Mouse (Mus musculus) brain, adult 2 months (tissue): ENCODE results near the gene Gapdh.
"Not testable (repeated sequence)": the region's sequence is repeated elsewhere in the genome, so short reads cannot be mapped to it uniquely, and the experiment has no call there.

Source experiments
- DNase-seq: peaks from one replicate; pipeline ENCODE4 v3.0.0; 2011; ENCODE audit warnings: low read depth, low spot score

Gapdh gene

DNA sequence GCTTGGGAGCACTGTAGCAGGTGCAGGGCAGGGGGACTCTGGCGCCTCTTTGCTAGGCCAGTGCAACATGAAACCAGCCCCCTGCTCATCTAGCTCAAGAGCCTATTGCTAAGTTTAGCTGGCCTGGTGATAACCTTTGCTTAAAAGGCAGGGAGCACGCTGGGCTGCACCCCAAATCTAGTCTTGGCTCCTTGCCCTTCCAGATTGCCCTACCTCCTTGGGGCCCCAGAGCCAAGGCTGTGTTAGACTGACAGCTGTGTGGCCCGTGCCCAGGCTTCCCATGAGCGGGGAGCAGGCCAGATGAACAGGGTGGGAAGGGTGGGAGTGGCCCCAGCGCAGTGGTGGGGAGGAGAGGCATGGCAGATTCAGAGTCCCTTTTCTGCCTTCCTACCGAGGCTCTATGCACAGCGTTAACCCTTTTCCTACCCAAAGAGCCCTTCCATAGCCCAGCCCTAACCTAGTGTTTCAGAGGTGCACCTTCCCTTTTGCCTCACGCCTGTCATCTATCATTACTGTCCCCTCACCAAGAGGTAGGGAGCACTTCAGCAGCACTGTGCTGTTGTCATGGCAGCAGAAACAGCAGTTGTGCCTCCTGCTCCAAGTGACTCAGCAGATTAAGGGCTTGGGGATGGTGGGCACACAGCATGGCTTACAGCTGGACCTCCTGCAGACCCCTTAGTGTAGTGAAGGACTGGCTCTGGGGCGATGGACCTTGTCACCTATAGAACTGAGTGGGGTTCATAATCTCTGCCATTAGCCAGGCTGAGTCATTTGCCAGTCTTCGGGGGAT, 789 bp upstream of the Gapdh start:
- DNase-seq = peak; percentile 81

DNA sequence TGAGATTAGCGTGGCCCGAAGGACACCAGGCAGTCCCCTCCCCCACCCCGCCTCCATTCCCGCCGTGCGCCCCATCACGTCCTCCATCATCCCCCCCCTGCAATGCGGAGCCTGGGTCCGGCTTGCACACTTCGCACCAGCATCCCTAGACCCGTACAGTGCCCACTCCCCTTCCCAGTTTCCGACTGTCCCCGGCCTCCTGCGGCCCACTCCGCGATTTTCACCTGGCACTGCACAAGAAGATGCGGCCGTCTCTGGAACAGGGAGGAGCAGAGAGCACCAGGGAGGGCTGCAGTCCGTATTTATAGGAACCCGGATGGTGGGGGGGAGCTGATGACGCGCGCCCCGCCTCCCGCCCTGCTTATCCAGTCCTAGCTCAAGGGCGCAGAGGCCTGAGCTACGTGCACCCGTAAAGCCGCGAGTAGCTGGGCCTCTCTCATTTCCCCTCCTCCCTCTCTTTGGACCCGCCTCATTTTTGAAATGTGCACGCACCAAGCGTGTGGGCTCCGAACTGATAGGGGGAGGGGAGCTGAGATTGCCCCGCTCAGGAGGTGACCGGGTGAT, 857 bp downstream of the Gapdh start:
- peak; percentile 99 for DNase-seq

DNA sequence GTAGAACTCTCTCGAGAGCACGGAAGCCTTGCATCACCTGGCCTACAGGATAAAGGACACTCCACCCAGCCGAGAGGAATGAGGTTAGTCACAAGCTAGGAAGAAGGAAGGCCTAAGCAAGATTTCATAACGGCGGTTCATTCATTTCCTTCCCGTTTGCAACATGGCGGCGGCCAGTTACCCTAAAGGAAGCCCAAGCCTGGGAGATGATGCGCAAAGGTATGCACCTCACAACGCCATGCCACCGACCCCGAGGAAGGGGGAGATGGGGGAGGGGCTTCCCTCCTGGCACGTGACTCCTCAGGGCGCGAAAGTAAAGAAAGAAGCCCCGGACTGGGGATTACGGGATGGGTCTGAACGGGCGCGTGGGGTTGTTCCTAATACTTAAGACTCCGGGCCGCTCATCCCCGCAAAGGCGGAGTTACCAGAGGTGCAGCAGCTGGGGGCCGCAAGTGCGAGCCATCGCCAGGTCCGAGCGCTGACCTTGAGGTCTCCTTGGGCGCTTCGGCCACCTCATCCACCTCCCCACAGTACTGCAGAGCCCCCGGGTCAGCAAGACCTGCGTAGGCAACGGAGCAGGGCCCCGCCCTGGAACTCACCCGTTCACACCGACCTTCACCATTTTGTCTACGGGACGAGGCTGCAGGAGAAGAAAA, 1.5 kb downstream of the Gapdh start:
- DNase-seq = peak; percentile 59

DNA sequence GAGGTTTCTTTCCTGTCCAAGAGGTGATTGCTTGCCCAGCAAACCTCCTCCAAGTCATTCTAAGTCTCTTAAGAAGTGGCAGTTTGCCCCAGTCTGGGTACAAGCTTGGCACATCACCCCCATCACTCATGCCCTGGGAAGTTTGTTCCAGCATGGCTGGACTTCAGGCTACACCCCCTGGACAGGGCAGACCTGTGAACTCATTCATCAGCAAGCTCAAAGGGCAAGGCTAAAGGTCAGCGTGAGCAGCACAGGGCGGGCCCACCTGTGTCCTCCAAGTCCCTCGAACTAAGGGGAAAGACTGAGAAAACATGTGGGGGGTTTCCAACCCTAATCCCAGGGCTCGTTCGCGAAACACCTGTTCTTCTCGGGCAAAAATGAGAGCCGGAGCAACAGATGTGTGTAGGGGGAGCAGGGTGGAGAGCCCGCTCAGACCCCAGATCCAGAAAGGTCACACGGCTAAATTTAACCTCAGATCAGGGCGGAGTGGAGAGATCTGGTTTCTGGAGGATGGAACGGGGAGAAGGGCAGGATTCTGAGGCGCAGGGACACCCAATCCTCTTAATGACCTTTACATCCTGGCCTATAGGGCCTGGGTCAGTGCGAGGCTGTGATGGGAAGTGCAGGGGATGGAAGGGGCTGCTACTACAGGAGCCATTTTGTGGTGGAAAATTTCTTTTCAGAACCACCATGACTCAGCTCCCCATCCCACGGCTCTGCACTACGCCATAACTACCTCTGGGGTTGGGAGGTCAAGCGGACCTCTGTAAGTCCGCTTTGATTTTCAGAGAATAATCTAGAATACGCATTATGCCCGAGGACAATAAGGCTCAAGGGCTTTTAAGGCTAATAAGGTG, 2.2 kb downstream of the Gapdh start:
- peak; percentile 57 for DNase-seq

DNA sequence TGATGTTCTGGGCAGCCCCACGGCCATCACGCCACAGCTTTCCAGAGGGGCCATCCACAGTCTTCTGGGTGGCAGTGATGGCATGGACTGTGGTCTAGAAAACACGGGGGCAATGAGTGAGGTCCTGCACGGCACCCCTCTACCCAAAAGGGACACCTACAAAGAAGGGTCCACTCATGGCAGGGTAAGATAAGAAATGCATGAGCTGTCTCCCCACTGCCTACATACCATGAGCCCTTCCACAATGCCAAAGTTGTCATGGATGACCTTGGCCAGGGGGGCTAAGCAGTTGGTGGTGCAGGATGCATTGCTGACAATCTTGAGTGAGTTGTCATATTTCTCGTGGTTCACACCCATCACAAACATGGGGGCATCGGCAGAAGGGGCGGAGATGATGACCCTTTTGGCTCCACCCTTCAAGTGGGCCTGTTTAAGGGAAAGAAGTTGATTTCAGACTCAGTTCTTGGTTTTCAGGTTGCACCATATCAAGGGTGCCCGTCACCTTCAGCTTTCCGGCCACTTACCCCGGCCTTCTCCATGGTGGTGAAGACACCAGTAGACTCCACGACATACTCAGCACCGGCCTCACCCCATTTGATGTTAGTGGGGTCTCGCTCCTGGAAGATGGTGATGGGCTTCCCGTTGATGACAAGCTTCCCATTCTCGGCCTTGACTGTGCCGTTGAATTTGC, 3.5 kb downstream of the Gapdh start:
- not testable (repeated sequence) for DNase-seq

DNA sequence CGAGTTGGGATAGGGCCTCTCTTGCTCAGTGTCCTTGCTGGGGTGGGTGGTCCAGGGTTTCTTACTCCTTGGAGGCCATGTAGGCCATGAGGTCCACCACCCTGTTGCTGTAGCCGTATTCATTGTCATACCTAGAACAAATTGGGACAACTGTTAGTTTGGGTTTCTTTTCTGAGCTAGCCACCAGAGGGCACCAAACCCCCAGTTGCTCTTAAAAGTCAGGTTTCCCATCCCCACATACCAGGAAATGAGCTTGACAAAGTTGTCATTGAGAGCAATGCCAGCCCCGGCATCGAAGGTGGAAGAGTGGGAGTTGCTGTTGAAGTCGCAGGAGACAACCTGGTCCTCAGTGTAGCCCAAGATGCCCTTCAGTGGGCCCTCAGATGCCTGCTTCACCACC, 4.3 kb downstream of the Gapdh start:
- peak; percentile 87 for DNase-seq

DNA sequence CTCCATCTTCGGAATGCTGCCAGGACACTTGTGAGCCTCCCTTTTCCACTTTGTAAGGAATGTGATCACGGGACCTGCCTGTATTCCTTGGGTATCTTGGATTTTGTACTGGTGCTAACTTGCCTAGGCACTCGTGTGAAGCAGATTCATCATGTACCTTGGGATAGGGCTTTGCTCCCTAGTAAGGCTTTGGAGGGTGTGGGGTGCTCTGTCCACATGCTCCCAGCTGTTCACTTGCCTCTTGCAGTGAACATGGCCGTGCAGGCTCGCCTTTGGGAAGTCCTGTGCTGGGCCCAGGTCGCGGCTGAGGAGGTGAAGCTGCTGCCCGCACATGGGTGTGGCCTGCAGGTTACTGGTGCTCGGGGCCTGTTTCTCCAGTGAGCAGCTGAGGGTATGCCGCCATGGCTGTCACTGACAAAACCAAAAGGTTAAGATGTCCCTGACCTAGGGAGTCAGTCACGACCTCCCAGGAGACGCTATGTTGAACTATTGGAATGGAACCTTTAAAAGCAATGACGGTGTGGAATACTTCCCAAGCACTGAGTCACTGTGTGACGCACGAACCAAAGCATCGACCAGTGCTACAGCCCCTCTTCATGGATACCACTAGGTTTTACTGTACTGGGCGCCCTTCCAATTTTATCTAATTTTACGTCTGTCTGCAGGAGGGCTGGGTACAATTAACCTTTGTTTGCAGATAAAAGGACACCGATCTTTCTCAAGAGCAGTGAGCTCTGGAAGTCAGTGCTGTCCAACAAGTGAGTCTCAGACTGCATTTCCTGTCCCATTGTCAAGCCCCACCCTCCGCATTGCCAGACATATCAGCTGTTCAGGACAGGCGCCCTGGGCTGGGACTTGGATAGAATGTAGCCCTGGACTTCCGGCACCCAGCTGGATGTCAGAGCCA, 5.2 kb downstream of the Gapdh start:
- peak; percentile 74 for DNase-seq

DNA sequence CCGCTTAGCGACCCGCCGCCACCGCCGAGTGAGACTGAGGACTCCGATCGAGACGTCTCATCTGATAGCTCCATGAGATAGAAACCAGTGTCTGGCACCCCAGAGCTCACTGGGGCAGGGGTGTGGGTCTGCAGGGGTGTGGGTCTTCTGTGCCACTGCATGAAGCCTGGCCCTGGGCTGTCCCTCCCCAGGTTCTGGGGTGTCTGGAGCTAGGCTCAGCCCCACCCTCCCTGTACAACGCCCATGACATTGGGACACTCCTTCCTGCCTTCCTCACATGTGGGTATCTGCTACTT, 5.8 kb downstream of the Gapdh start:
- DNase-seq = no peak

DNA sequence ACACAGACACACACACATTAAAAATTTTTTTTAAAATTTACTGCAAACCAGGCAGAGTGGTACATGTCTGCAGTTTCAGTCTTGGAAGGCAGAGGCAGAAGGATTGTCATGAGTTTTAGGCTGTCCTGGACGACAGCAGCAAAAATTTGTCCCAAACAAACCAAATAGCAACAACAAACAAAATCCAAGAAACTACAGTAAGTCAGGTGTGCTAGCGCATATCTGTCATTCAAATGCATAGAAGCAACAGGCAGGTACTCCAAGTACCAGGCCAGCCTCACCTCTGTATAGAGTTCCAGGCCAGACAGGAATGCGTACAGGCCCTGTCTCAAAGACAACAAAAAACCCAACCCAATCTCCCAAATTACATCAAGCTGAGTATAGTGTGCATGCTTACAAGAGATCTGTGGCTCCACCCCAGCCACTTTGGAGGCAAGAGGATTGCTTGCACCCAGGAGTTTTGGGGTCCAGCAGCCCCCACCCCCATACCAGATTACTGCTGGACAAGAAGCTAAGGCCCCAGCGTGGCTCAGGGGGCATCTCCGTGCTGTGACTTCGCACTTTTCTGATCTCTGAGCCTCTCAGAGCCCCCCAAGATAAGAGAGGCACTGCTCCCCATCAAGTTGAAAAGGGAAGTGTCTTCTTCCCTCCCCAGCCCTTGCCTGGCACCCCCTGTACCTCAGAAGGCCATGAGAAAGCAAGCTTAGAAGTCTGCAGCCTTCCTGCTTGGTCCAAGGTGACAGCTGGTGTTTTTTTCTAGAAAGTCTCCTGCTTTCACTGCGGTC, 6.3 kb downstream of the Gapdh start:
- no peak for DNase-seq

DNA sequence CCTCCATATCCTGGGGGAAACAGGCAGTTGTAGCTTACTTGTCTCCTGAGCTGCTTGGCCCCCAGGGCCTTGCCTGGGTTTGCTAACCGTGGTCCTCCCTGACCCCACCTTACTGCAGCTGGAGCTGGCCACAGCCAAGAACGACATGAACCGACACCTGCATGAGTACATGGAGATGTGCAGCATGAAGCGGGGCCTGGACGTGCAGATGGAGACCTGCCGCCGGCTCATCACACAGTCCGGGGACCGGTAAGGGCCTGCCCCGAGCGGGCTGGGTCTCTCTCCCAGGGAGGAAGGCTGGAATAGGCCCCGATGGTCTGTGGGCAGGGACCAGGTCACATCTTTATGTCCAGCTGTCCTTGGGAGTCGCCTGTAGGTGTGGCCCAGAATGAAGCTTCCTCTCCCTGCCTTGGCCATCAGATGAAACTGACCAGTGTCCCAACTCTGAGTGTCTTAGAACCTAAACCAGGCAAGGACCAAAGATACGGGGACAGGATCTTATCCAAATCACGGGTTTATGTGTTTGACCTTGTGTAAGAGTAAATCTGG, 7.2 kb downstream of the Gapdh start:
- DNase-seq = no peak

DNA sequence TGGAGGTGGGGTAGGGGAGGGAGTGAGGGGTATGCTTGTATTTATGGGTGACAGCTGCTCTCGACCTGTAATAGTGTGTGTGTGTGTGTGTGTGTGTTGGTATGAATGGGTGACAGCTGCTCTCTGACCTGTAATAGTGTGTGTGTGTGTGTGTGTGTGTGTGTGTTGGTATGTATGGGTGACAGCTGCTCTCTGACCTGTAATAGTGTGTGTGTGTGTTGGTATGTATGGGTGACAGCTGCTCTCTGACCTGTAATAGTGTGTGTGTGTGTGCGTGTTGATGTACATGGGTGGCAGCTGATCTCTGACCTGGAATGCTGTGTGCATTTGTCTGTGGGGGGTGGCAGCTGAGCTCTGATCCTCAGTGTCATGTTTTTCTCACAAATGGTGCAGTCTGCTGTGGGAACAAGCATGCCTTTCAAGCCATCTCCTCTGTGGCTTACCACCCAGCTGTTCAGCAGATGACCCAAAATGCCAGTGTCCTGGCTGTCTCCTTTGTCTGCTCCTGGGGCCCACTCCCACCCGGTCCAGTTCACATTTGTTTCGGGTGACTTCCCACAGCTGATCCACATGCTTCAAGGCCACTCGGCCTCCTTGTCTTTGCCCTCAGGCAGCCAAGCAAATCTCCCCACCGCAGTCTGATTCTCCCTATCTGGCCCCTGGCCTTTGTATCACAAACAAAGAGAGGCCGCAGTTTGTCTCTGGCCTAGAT, 9.2 kb downstream of the Gapdh start:
- peak; percentile 82 for DNase-seq

DNA sequence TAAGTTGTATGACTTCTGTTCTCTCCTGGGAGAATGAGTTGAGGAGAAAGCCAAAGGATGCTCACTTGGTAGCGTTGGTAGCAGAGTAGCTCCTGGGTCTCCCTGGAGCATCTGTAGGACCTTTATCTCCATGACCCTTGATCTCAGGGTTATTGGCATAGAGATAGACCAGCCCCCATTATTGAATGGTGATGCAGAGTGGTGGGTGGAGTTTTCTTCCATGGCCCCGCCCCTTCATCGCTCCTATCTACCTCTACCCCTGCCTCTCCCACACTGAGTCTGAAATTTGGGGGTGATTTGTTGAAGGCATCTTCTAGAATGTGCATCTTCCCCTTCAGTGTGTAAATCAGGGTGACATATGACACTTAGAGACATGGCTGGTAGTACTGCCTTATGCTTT, 9.8 kb downstream of the Gapdh start:
- DNase-seq = no peak

DNA sequence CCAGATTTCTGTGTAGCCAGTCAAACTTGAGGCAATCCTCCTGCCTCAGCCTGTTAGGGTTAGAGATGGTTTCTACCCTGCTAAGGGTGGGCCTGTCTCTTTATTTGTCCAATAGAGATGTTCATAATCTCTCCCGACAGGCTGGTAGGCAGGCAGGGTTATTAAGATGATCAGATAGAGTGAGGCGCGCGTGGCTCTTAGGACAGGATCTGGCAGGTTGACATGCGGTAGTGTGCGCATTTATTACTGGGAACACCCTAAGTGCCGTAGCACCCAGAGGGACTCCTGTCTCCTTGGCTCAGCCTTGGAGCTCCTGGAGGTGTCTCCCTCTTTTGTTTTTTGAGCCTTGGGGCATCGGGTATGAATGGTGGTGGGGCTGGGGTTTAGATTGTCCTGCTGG, 11.0 kb downstream of the Gapdh start:
- DNase-seq = no peak

DNA sequence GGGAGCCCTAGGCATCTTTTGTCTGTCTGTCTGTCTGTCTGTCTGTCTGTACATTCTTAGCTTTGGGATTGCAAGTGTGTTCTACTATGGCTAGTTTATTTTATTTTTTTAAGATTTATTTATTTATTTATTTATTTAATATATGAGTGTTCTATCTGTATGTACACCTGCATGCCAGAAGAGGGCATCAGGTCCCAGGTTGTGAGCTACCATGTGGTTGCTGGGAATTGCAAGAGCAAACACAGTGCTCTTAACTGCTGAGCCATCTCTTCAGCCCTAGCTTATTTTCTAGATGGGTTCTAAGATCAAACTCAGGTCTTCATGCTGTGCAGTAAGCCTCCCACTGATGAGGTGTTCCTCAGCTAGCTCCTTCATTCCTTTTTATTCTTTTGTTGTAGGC, 11.7 kb downstream of the Gapdh start:
- peak; percentile 82 for DNase-seq

DNA sequence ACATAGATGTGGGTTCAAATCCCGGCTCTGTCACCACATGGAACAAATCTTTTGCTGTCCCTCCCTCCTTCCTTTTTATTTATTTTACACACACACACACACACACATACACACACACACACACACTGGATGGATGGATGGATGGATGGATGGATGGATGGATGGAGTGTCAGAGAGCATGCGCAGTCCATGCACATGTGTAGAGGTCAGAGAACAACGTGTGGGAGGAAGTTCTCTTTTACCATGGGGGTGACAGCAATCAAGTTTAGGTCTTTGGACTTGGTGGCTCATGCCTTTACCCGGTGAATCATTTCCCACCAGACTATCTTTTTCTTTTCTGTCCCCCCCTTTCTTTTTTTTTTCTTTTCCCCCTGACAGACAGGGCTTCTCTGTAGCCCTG, 12.6 kb downstream of the Gapdh start:
- no peak for DNase-seq

DNA sequence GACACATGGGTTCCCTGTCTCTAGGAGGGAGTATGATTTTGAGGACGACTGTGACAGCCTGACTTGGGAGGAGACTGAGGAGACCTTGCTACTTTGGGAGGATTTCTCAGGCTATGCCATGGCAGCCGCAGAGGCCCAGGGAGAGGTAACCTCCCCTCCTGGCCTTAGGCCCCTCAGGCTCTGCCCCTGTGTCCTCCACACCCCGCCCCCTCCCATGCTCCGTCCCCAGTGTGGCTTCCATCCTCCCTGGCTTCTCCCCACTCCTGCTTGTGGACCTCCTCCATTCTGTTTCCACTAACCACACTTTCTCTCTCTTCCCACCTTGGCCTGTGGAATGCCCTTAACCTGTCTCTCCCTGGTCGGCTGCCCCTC, 13.3 kb downstream of the Gapdh start:
- no peak for DNase-seq

DNA sequence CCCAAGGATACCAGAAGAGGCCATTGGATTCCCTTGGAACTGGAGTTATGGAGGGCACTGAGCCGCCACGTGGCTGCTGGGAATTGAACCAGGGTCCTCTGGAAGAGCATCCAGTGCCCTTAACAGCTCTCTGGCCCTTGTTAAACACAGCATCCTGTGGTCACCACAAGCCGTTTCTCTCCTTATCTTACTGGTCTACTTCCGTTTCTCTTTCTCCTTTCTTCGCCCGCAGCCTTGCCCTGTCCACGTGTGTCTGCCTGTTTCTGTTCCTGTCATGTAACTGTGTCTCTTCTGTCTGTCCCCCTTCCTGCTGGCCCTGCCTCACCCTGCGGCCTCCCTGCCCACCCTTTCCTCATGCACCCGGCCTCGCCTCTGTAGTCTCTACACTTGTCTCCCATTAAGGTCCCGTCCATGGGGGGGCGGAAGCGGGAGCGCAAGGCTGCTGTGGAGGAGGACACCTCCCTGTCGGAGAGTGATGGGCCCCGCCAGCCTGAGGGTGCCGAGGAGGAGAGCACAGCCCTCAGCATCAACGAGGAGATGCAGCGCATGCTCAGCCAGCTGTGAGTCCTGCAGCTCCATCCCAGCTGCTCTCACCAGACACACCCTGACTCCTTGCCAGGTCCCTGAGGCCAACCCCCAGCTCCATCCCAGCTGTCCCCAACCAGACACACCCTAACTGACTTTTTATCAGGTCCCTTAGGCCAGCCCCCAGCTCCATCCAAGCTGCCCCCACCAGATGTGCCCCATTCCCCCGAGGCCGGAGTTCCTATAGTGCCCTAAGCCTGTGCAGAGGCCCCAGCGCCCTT, 13.9 kb downstream of the Gapdh start:
- peak; percentile 70 for DNase-seq

DNA sequence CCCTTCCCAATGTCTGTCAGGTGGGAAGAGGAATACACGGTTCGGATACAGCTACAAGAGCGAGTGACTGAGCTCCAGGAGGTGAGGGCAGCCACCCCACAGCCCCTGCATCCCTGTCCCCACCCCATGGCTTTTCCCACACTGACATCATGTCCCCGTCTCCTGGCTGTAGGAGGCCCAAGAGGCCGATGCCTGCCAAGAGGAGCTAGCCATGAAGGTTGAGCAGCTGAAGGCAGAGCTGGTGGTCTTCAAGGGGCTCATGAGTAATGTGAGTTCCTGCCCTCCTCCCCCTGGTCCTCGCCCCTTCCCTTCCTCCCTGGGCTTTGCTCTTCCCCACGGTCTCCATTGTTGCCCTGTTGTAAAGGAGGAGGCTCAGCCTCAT, 16.7 kb downstream of the Gapdh start:
- DNase-seq = no peak
